Mouse (Mus musculus) stomach, postnatal 0 days (tissue): Measurements from ENCODE around the gene Zbtb20.

Experiments used
- CTCF ChIP-seq: IDR thresholded peaks from 2 replicates; pipeline ENCODE4 v1.5.1; 2016; ENCODE audit warnings: antibody characterized with exemption, low read depth, mild to moderate bottlenecking, moderate library complexity
- EP300 ChIP-seq: optimal IDR thresholded peaks from 2 replicates; pipeline ENCODE3; 2016; ENCODE audit warnings: antibody characterized with exemption

DNA sequence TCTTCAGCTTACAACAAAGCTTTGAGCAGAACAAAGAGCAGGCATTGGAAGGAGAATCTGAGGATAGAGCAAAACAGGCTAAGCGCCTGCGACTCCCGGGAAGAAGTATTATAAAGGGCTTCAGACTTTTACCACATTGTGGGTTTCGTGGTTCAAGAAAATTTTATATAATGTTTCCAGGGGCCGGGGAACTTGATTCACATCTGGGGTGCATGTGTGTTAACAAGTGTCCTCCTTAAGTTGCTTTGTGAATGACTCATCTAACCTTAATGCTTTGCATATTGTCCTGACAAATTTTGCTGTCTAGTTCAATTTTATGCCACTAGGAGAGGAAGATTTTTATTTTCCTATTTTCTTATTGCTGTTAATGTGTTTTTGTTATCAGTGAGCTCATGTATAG, 3.6 kb upstream of the Zbtb20 start:
- no peak for TF ChIP-seq EP300
- TF ChIP-seq CTCF, result no peak
